Mouse (Mus musculus): ENCODE data around the gene Map3k11. TPM values are rescaled to one million over a fixed set of nuclear protein-coding genes. Genes with fewer than 3 reads are reported as not detected.

Map3k11 gene
- polyA plus RNA-seq, 1 experiment from 2014 or later: 29.9 TPM

GRCm38 (mm10) chr19:5731264-5731978 lies 42.9 kb downstream of the Map3k11 start:
- H3K4me1 ChIP-seq: peaks cover 53% of the 10 kb centered on the region
- H3K4me3 ChIP-seq: peak overlapping the region; percentile 95
- H3K27me3 ChIP-seq (ENCODE audit: low read depth, poor library complexity, severe bottlenecking): peaks cover 24% of the 10 kb centered on the region
- peaks cover 14% of the 10 kb centered on the region for H3K36me3 ChIP-seq
- peak; percentile 97 for DNase-seq (ENCODE audit: low spot score)
- under 1% methylated on average over 47 of the region's 47 CpGs for WGBS
- H3K9me3 ChIP-seq (replicated peaks): no peaks in the 10 kb centered on the region
- H3K27ac ChIP-seq (replicated peaks): peak overlapping the region; percentile 84

GRCm38 (mm10) chr19:5734325-5734724 lies 45.8 kb downstream of the Map3k11 start:
- Histone ChIP-seq H3K36me3 (peaks cover 6% of the 10 kb centered on the region; the same call in 1 of the 2 replicates), H3K9me3 (replicated peaks) (no peaks in the 10 kb centered on the region), H3K27ac (replicated peaks) (no peak overlapping the region), H3K4me3 (no peak overlapping the region), H3K4me1 (peaks cover 26% of the 10 kb centered on the region), H3K27me3 (ENCODE audit: low read depth, poor library complexity, severe bottlenecking) (peaks cover 29% of the 10 kb centered on the region)
- DNase-seq (ENCODE audit: low spot score): no peak
- 83% methylated on average over 9 of the region's 9 CpGs for WGBS

GRCm38 (mm10) chr19:5739446-5739845 lies 50.9 kb downstream of the Map3k11 start:
- WGBS: 56% methylated on average over 2 of the region's 2 CpGs
- H3K27me3 ChIP-seq (ENCODE audit: low read depth, poor library complexity, severe bottlenecking): peaks cover 80% of the 10 kb centered on the region
- no peak overlapping the region for H3K4me3 ChIP-seq
- no peaks in the 10 kb centered on the region for H3K36me3 ChIP-seq
- H3K9me3 ChIP-seq (replicated peaks): no peaks in the 10 kb centered on the region
- peaks cover 34% of the 10 kb centered on the region for H3K4me1 ChIP-seq
- no peak for DNase-seq (ENCODE audit: low spot score)
- no peak overlapping the region for H3K27ac ChIP-seq (replicated peaks)

GRCm38 (mm10) chr19:5740320-5741317 lies 52.1 kb downstream of the Map3k11 start, which contains the start of gene Ltbp3:
Gene Ltbp3 (plus strand): TSS chr19:5740904.
- Histone ChIP-seq H3K9me3 (replicated peaks) (no peaks in the 10 kb centered on the region), H3K36me3 (no peaks in the 10 kb centered on the region), H3K27ac (replicated peaks) (peak within 1 kb of the TSS; percentile 82), H3K27me3 (ENCODE audit: low read depth, poor library complexity, severe bottlenecking) (peaks cover 82% of the 10 kb centered on the region), H3K4me3 (peak within 1 kb of the TSS; percentile 68), H3K4me1 (peaks cover 41% of the 10 kb centered on the region)
- DNase-seq (ENCODE audit: low spot score): no peak
- WGBS: 14% methylated on average over 11 of the region's 14 CpGs

GRCm38 (mm10) chr19:5741641-5742240 lies 53.2 kb downstream of the Map3k11 start:
- peak; percentile 70 for DNase-seq (ENCODE audit: low spot score)
- Histone ChIP-seq H3K27me3 (ENCODE audit: low read depth, poor library complexity, severe bottlenecking) (peaks cover 87% of the 10 kb centered on the region), H3K36me3 (no peaks in the 10 kb centered on the region), H3K9me3 (replicated peaks) (no peaks in the 10 kb centered on the region), H3K27ac (replicated peaks) (peak overlapping the region; percentile 82), H3K4me1 (peaks cover 52% of the 10 kb centered on the region), H3K4me3 (peak overlapping the region; percentile 68)
- under 1% methylated on average over 55 of the region's 55 CpGs for WGBS

GRCm38 (mm10) chr19:5742241-5742641 lies 53.7 kb downstream of the Map3k11 start:
- no peaks in the 10 kb centered on the region for H3K36me3 ChIP-seq
- H3K4me3 ChIP-seq: peak overlapping the region; percentile 68
- no peaks in the 10 kb centered on the region for H3K9me3 ChIP-seq (replicated peaks)
- no peak for DNase-seq (ENCODE audit: low spot score)
- peak overlapping the region; percentile 82 for H3K27ac ChIP-seq (replicated peaks)
- peaks cover 87% of the 10 kb centered on the region for H3K27me3 ChIP-seq (ENCODE audit: low read depth, poor library complexity, severe bottlenecking)
- H3K4me1 ChIP-seq: peaks cover 57% of the 10 kb centered on the region
- WGBS: 1% methylated on average over 32 of the region's 32 CpGs

- H3K4me1 ChIP-seq: peaks cover 61% of the 10 kb centered on the region
- 72% methylated on average over 5 of the region's 5 CpGs for WGBS
- peaks cover 99% of the 10 kb centered on the region for H3K27me3 ChIP-seq (ENCODE audit: low read depth, poor library complexity, severe bottlenecking)
- no peaks in the 10 kb centered on the region for H3K36me3 ChIP-seq
- no peak overlapping the region for H3K4me3 ChIP-seq
- H3K27ac ChIP-seq (replicated peaks): no peak overlapping the region
- H3K9me3 ChIP-seq (replicated peaks): no peaks in the 10 kb centered on the region
- DNase-seq (ENCODE audit: low spot score): no peak
Observed at GRCm38 (mm10) chr19:5743576-5743975, 55.0 kb downstream of the Map3k11 start.

GRCm38 (mm10) chr19:5745756-5746710 lies 57.5 kb downstream of the Map3k11 start:
- Histone ChIP-seq H3K27me3 (ENCODE audit: low read depth, poor library complexity, severe bottlenecking) (peaks cover 99% of the 10 kb centered on the region), H3K27ac (replicated peaks) (peak overlapping the region; percentile 47), H3K4me3 (peak overlapping the region; percentile 52), H3K4me1 (peaks cover 54% of the 10 kb centered on the region), H3K36me3 (no peaks in the 10 kb centered on the region), H3K9me3 (replicated peaks) (no peaks in the 10 kb centered on the region)
- 3% methylated on average over 36 of the region's 36 CpGs for WGBS
- DNase-seq (ENCODE audit: low spot score): peak; percentile 52

GRCm38 (mm10) chr19:5746907-5747363 lies 58.4 kb downstream of the Map3k11 start:
- Histone ChIP-seq H3K9me3 (replicated peaks) (no peaks in the 10 kb centered on the region), H3K27me3 (ENCODE audit: low read depth, poor library complexity, severe bottlenecking) (peaks cover 99% of the 10 kb centered on the region), H3K4me1 (peaks cover 54% of the 10 kb centered on the region), H3K4me3 (peak overlapping the region; percentile 52; the same call in 1 of the 2 replicates), H3K27ac (replicated peaks) (no peak overlapping the region), H3K36me3 (no peaks in the 10 kb centered on the region)
- 26% methylated on average over 12 of the region's 12 CpGs for WGBS
- DNase-seq (ENCODE audit: low spot score): peak; percentile 42

GRCm38 (mm10) chr19:5749476-5749875 lies 60.9 kb downstream of the Map3k11 start:
- Histone ChIP-seq H3K27me3 (ENCODE audit: low read depth, poor library complexity, severe bottlenecking) (peaks cover 99% of the 10 kb centered on the region), H3K4me1 (peaks cover 41% of the 10 kb centered on the region), H3K9me3 (replicated peaks) (no peaks in the 10 kb centered on the region), H3K27ac (replicated peaks) (no peak overlapping the region), H3K36me3 (no peaks in the 10 kb centered on the region), H3K4me3 (no peak overlapping the region)
- DNase-seq (ENCODE audit: low spot score): no peak
- WGBS: 83% methylated on average over 6 of the region's 6 CpGs

- Histone ChIP-seq H3K27ac (replicated peaks) (no peak overlapping the region), H3K36me3 (no peaks in the 10 kb centered on the region), H3K4me3 (peak overlapping the region; percentile 36; the same call in 1 of the 2 replicates), H3K4me1 (peaks cover 31% of the 10 kb centered on the region), H3K27me3 (ENCODE audit: low read depth, poor library complexity, severe bottlenecking) (peaks cover 99% of the 10 kb centered on the region), H3K9me3 (replicated peaks) (no peaks in the 10 kb centered on the region)
- peak; percentile 25 for DNase-seq (ENCODE audit: low spot score)
- WGBS: 6% methylated on average over 22 of the region's 22 CpGs
Observed at GRCm38 (mm10) chr19:5750951-5751350, 62.4 kb downstream of the Map3k11 start.
